Mouse (Mus musculus) hindbrain, embryonic 14.5 days (tissue): ENCODE measurements around the gene Ppp1r12c. TPM values are rescaled to one million over a fixed set of nuclear protein-coding genes. Genes with fewer than 3 reads are reported as not detected.

Experiments
- ATAC-seq: fragments of 200-750 bp; cut with Nextera tagmentation; 2 replicates; pipeline ENCODE4 v1.8.0; 2017; ENCODE audit warnings: moderate number of reproducible peaks, mild to moderate bottlenecking, moderate TSS enrichment, moderate library complexity; ENCODE audit not compliant: low FRiP score
- DNase-seq: peaks from one replicate; pipeline ENCODE4 v3.0.0-alpha.2; 2015; ENCODE audit warnings: low spot score
- H3K27ac ChIP-seq: fragments of 300-500 bp; sonication (generic); 2 replicates; pipeline ENCODE4 v1.5.1; 2014; ENCODE audit warnings: mild to moderate bottlenecking, moderate library complexity
- H3K27me3 ChIP-seq: fragments of 300-500 bp; sonication (generic); 2 replicates; pipeline ENCODE4 v1.6.1; 2014; ENCODE audit warnings: mild to moderate bottlenecking, low read length, mixed read lengths; ENCODE audit not compliant: control insufficient read depth, insufficient read depth
- H3K36me3 ChIP-seq: fragments of 300-500 bp; sonication (generic); replicated peaks from 2 replicates; pipeline ENCODE4 v1.6.1; 2014; ENCODE audit not compliant: control insufficient read depth, insufficient read depth
- H3K4me1 ChIP-seq: fragments of 300-500 bp; sonication (generic); replicated peaks from 2 replicates; pipeline ENCODE4 v1.6.1; 2014; ENCODE audit warnings: antibody characterized with exemption, low read length, mixed read lengths; ENCODE audit not compliant: control insufficient read depth, insufficient read depth
- H3K4me2 ChIP-seq: fragments of 300-500 bp; sonication (generic); replicated peaks from 2 replicates; pipeline ENCODE4 v1.6.1; 2014; ENCODE audit warnings: mild to moderate bottlenecking, moderate library complexity
- H3K4me3 ChIP-seq: fragments of 300-500 bp; sonication (generic); replicated peaks from 2 replicates; pipeline ENCODE4 v1.5.1; 2014; ENCODE audit warnings: mild to moderate bottlenecking, low read length
- H3K9ac ChIP-seq: fragments of 300-500 bp; sonication (generic); 2 replicates; pipeline ENCODE4 v1.6.1; 2014
- H3K9me3 ChIP-seq: fragments of 300-500 bp; sonication (generic); 2 replicates; pipeline ENCODE4 v1.6.1; 2016; ENCODE audit warnings: low read length; ENCODE audit not compliant: control insufficient read depth
- WGBS: fragments of 180-500 bp; shearing (Covaris S2); extraction: QIAGEN DNeasy Blood & Tissue Kit; methylation state at CpG from one replicate; pipeline ENCODE4 v1.1.7; 2014; 5-methylcytosine and 5-hydroxymethylcytosine counted together
- polyA plus RNA-seq: library from polyadenylated mRNA; unstranded; fragments of >200 nt; fragmentation: Nextera tagmentation; extraction: Ambion mirVana; gene quantifications from 2 replicates; pipeline ENCODE4 v1.2.1, GENCODE M21; 2014

Ppp1r12c gene
- polyA plus RNA-seq, 1 experiment from 2014 or later: 54.7 TPM

GRCm38 (mm10) chr7:4498251-4498650 lies 3.2 kb downstream of the Ppp1r12c start:
- H3K4me3 ChIP-seq: no peak overlapping the region; the same call in 1 of the 2 replicates
- 4% methylated on average over 9 of the region's 9 CpGs for WGBS
- no peaks in the 10 kb centered on the region for H3K9me3 ChIP-seq
- H3K27ac ChIP-seq: no peak overlapping the region
- peak overlapping the region; percentile 89 for H3K4me2 ChIP-seq
- H3K4me1 ChIP-seq: peaks cover 33% of the 10 kb centered on the region
- DNase-seq (peak; percentile 60), ATAC-seq (0 out of 2 replicates have a peak, but pooled peaks have one; percentile 12)
- H3K9ac ChIP-seq: peak overlapping the region; percentile 96; the same call in 1 of the 2 replicates
- H3K36me3 ChIP-seq: peaks cover 21% of the 10 kb centered on the region
- no peaks in the 10 kb centered on the region for H3K27me3 ChIP-seq

GRCm38 (mm10) chr7:4497271-4497903 lies 4.1 kb downstream of the Ppp1r12c start:
- H3K27me3 ChIP-seq: no peaks in the 10 kb centered on the region
- ATAC-seq (no peak), DNase-seq (no peak)
- WGBS: 87% methylated on average over 9 of the region's 9 CpGs
- H3K4me3 ChIP-seq: no peak overlapping the region
- peaks cover 27% of the 10 kb centered on the region for H3K36me3 ChIP-seq
- H3K9ac ChIP-seq: no peak overlapping the region
- no peak overlapping the region for H3K27ac ChIP-seq
- H3K9me3 ChIP-seq: no peaks in the 10 kb centered on the region
- peaks cover 33% of the 10 kb centered on the region for H3K4me1 ChIP-seq
- 0 out of 2 replicates have a peak overlapping the region, but pooled peaks have one; percentile 89 for H3K4me2 ChIP-seq

GRCm38 (mm10) chr7:4496468-4496867 lies 5.0 kb downstream of the Ppp1r12c start:
- Histone ChIP-seq H3K9ac (no peak overlapping the region), H3K4me1 (peaks cover 33% of the 10 kb centered on the region), H3K36me3 (peaks cover 33% of the 10 kb centered on the region), H3K9me3 (no peaks in the 10 kb centered on the region), H3K27ac (no peak overlapping the region), H3K4me3 (no peak overlapping the region), H3K27me3 (no peaks in the 10 kb centered on the region), H3K4me2 (no peak overlapping the region)
- ATAC-seq: no peak
- DNase-seq: no peak
- WGBS: 98% methylated on average over 3 of the region's 3 CpGs

- ATAC-seq (no peak), DNase-seq (no peak)
- H3K27ac ChIP-seq: no peak overlapping the region
- no peak overlapping the region for H3K4me2 ChIP-seq
- H3K4me1 ChIP-seq: peaks cover 14% of the 10 kb centered on the region
- no peak overlapping the region for H3K9ac ChIP-seq
- H3K9me3 ChIP-seq: no peaks in the 10 kb centered on the region
- no peaks in the 10 kb centered on the region for H3K27me3 ChIP-seq
- 89% methylated on average over 1 of the region's 1 CpGs for WGBS
- peaks cover 50% of the 10 kb centered on the region for H3K36me3 ChIP-seq
- no peak overlapping the region for H3K4me3 ChIP-seq
Observed at GRCm38 (mm10) chr7:4493991-4494390, 7.5 kb downstream of the Ppp1r12c start.

- H3K9ac ChIP-seq: no peak overlapping the region
- no peak for ATAC-seq
- WGBS: 91% methylated on average over 13 of the region's 13 CpGs
- peaks cover 62% of the 10 kb centered on the region for H3K36me3 ChIP-seq
- DNase-seq: no peak
- H3K9me3 ChIP-seq: no peaks in the 10 kb centered on the region
- no peak overlapping the region for H3K27ac ChIP-seq
- H3K4me1 ChIP-seq: no peaks in the 10 kb centered on the region
- H3K4me3 ChIP-seq: no peak overlapping the region
- H3K4me2 ChIP-seq: no peak overlapping the region
- H3K27me3 ChIP-seq: no peaks in the 10 kb centered on the region
Observed at GRCm38 (mm10) chr7:4492284-4493224, 8.9 kb downstream of the Ppp1r12c start.

- Histone ChIP-seq H3K4me3 (no peak overlapping the region), H3K9me3 (no peaks in the 10 kb centered on the region), H3K9ac (no peak overlapping the region), H3K4me1 (no peaks in the 10 kb centered on the region), H3K4me2 (no peak overlapping the region), H3K27me3 (no peaks in the 10 kb centered on the region), H3K27ac (no peak overlapping the region), H3K36me3 (peaks cover 63% of the 10 kb centered on the region)
- DNase-seq: no peak
- 84% methylated on average over 6 of the region's 6 CpGs for WGBS
- ATAC-seq: no peak
Observed at GRCm38 (mm10) chr7:4491308-4491707, 10.2 kb downstream of the Ppp1r12c start.

- H3K9ac ChIP-seq: no peak overlapping the region
- 91% methylated on average over 12 of the region's 12 CpGs for WGBS
- H3K9me3 ChIP-seq: no peaks in the 10 kb centered on the region
- peaks cover 53% of the 10 kb centered on the region for H3K36me3 ChIP-seq
- H3K4me1 ChIP-seq: peaks cover 5% of the 10 kb centered on the region
- no peak overlapping the region for H3K4me2 ChIP-seq
- 0 out of 2 replicates have a peak, but pooled peaks cover 3% of the 10 kb centered on the region for H3K27me3 ChIP-seq
- DNase-seq: no peak
- ATAC-seq: no peak
- no peak overlapping the region for H3K4me3 ChIP-seq
- no peak overlapping the region for H3K27ac ChIP-seq
Observed at GRCm38 (mm10) chr7:4482281-4482680, 19.2 kb downstream of the Ppp1r12c start.

GRCm38 (mm10) chr7:4479674-4480073 lies 21.8 kb downstream of the Ppp1r12c start:
- peaks cover 5% of the 10 kb centered on the region for H3K4me1 ChIP-seq
- peaks cover 13% of the 10 kb centered on the region; the same call in 1 of the 2 replicates for H3K27me3 ChIP-seq
- H3K36me3 ChIP-seq: peaks cover 33% of the 10 kb centered on the region
- no peak overlapping the region for H3K4me2 ChIP-seq
- 26% methylated on average over 6 of the region's 6 CpGs for WGBS
- H3K9ac ChIP-seq: no peak overlapping the region
- no peak overlapping the region for H3K4me3 ChIP-seq
- H3K27ac ChIP-seq: no peak overlapping the region
- ATAC-seq (no peak), DNase-seq (peak; percentile 55)
- no peaks in the 10 kb centered on the region for H3K9me3 ChIP-seq

- peak overlapping the region; percentile 71 for H3K4me2 ChIP-seq
- H3K27ac ChIP-seq: no peak overlapping the region
- no peaks in the 10 kb centered on the region for H3K9me3 ChIP-seq
- H3K4me3 ChIP-seq: peak overlapping the region; percentile 39
- DNase-seq (no peak), ATAC-seq (peak; percentile 5; the same call in 1 of the 2 replicates)
- H3K4me1 ChIP-seq: peaks cover 5% of the 10 kb centered on the region
- H3K9ac ChIP-seq: peak overlapping the region; percentile 49
- peaks cover 25% of the 10 kb centered on the region for H3K36me3 ChIP-seq
- WGBS: 4% methylated on average over 16 of the region's 16 CpGs
- H3K27me3 ChIP-seq: peaks cover 21% of the 10 kb centered on the region
Observed at GRCm38 (mm10) chr7:4478796-4479291, 22.6 kb downstream of the Ppp1r12c start.
